ENCODE assay signal across 14 mouse cellular contexts in the genomic region with DNA sequence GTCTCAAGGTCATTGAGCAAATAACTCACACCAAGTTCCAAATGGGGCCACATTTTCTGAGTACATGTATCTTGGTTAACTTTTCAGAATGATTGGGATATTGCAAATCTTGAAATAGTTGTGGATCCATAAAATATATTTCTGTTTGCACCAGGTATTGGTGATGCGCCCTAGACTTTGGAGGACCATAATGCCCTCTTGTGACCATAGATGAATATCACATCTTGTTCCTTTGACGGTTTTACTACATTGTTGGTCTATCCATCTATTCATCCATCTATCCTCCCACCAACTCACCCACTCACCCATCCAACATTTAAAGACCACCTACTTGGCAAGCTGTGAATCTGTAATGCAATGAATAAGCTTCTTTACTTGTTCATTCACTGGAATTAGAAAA.
DNase-seq lines count a peak whose midpoint lies in the region; ATAC-seq and TF ChIP-seq lines count a peak whose summit lies in the region.
"Had no signal": no experiment of that assay in that cellular context is flagged by ENCODE, and none has a peak within 500 bp of the region (broad histone marks: within the 10 kb centered on the region; RNA-seq: fewer than 3 reads in every experiment).

No protein-coding gene starts in this region.

- dilution Hi-C loops in CH12.LX (cut with MboI; ENCODE audit: extremely low pct_ligation_motif_present, extremely low pct_unique_long_range_greater_than_20kb, low sequenced_read_pairs) = no loop called here

- no peak overlapping the region for H3K27ac ChIP-seq in liver, adult 2 months (replicated peaks; ENCODE audit: insufficient read depth, low read depth, low read length)
- no peak overlapping the region for H3K27ac ChIP-seq in liver, embryonic 12.5 days
- H3K27ac ChIP-seq in CH12.LX (ENCODE audit: insufficient read depth, low read depth) = no peak overlapping the region
- H3K27ac ChIP-seq: embryonic facial prominence, embryonic 13.5 days; forebrain, embryonic 13.5 days had no signal

- DNase-seq in frontal cortex, postnatal 36 days (ENCODE audit: low spot score in 2 of 2) = no peak
- DNase-seq in liver, adult 2 months (ENCODE audit: extremely low read depth, low read depth, low spot score) = no peak
- no peak for DNase-seq in CH12.LX (ENCODE audit: extremely low read depth)
- DNase-seq in induced T-regulatory cell, adult 2 months (ENCODE audit: low read depth) = peak; percentile 37
- no peak for DNase-seq in thymus, postnatal 4 days
- no peak for DNase-seq in cerebellum, adult 11 months
- DNase-seq: kidney, postnatal 4 days; lung, postnatal 4 days; thymus, postnatal 14 days had no signal

- WGBS in liver, adult 2 months = 69% methylated on average over 2 of the region's 2 CpGs
- WGBS in liver, embryonic 12.5 days (ENCODE audit: insufficient replicate concordance) = 56% methylated on average over 2 of the region's 2 CpGs

- H3K4me1 ChIP-seq in liver, adult 2 months (ENCODE audit: control insufficient read depth, insufficient read depth, low read length) = no peaks in the 10 kb centered on the region
- no peaks in the 10 kb centered on the region for H3K4me1 ChIP-seq in liver, embryonic 12.5 days
- no peaks in the 10 kb centered on the region for H3K4me1 ChIP-seq in CH12.LX (ENCODE audit: control insufficient read depth in 1 of 2, insufficient read depth in 2 of 2)
- H3K4me1 ChIP-seq: embryonic facial prominence, embryonic 13.5 days had no signal

- in situ Hi-C loops in CH12.LX (cut with MboI; ENCODE audit: low pct_ligation_motif_present, low pct_unique_long_range_greater_than_20kb, low sequenced_read_pairs) = loop anchor here (25.0 kb wide), 1 partner anchor 246 kb away; a partner anchor contains a TSS

- peaks cover 7% of the 10 kb centered on the region for H3K36me3 ChIP-seq in liver, adult 2 months (ENCODE audit: control insufficient read depth, insufficient read depth, low read length)
- no peaks in the 10 kb centered on the region for H3K36me3 ChIP-seq in liver, embryonic 12.5 days
- H3K36me3 ChIP-seq in CH12.LX (replicated peaks in 1 of 2; ENCODE audit: control insufficient read depth in 1 of 2, insufficient read depth in 1 of 2, low read length in 1 of 2) = peaks cover 0 to 23% of the 10 kb centered on the region in 2 experiments
- H3K36me3 ChIP-seq: embryonic facial prominence, embryonic 13.5 days had no signal

- TF ChIP-seq EP300 in CH12.LX (IDR thresholded peaks at IDR 0.05; ENCODE audit: low read length) = no peak

- no peak for TF ChIP-seq POLR2A in liver, adult 2 months (IDR thresholded peaks at IDR 0.05; ENCODE audit: extremely low read depth, insufficient read depth, low read length)
- no peak for TF ChIP-seq POLR2A in CH12.LX (IDR thresholded peaks at IDR 0.05; ENCODE audit: low read depth, low read length)

- H3K79me2 ChIP-seq in liver, adult 2 months (ENCODE audit: control insufficient read depth, insufficient read depth, low read length) = no peaks in the 10 kb centered on the region
- no peaks in the 10 kb centered on the region for H3K79me2 ChIP-seq in CH12.LX (replicated peaks; ENCODE audit: control insufficient read depth, extremely low read depth, insufficient read depth, poor library complexity, severe bottlenecking)

- ATAC-seq in frontal cortex, adult (ENCODE audit: low TSS enrichment) = peak; percentile 77
- no peak for ATAC-seq in liver, embryonic 12.5 days
- ATAC-seq: forebrain, embryonic 13.5 days; hindbrain, embryonic 16.5 days had no signal

- H3K9me3 ChIP-seq in liver, embryonic 12.5 days (replicated peaks) = no peaks in the 10 kb centered on the region
- no peaks in the 10 kb centered on the region for H3K9me3 ChIP-seq in CH12.LX (replicated peaks; ENCODE audit: low read length)
- H3K9me3 ChIP-seq: embryonic facial prominence, embryonic 13.5 days; forebrain, embryonic 13.5 days had no signal

- H3K9ac ChIP-seq in liver, adult 2 months (ENCODE audit: low read depth, low read length) = no peak overlapping the region
- no peak overlapping the region for H3K9ac ChIP-seq in liver, embryonic 12.5 days
- no peak overlapping the region for H3K9ac ChIP-seq in CH12.LX (ENCODE audit: insufficient read depth, low read depth)
- H3K9ac ChIP-seq: embryonic facial prominence, embryonic 13.5 days; forebrain, embryonic 13.5 days had no signal

- H3K4me3 ChIP-seq in liver, adult 2 months (ENCODE audit: insufficient read depth, low read depth, low read length) = no peak overlapping the region
- H3K4me3 ChIP-seq in liver, embryonic 12.5 days = no peak overlapping the region
- no peak overlapping the region for H3K4me3 ChIP-seq in CH12.LX (replicated peaks in 1 of 3; ENCODE audit: low read depth in 2 of 3, low read length in 2 of 3, poor library complexity in 1 of 3)
- H3K4me3 ChIP-seq: embryonic facial prominence, embryonic 13.5 days; forebrain, embryonic 13.5 days had no signal

- peak; percentile 75 for TF ChIP-seq RAD21 in CH12.LX (IDR thresholded peaks at IDR 0.05; ENCODE audit: low read depth, low read length)

- H3K27me3 ChIP-seq in liver, adult 2 months (ENCODE audit: control insufficient read depth, insufficient read depth, low read length) = no peaks in the 10 kb centered on the region
- H3K27me3 ChIP-seq in liver, embryonic 12.5 days (replicated peaks) = no peaks in the 10 kb centered on the region
- no peaks in the 10 kb centered on the region for H3K27me3 ChIP-seq in CH12.LX (replicated peaks)
- H3K27me3 ChIP-seq: embryonic facial prominence, embryonic 13.5 days; forebrain, embryonic 13.5 days had no signal

- peak; percentile 35 for TF ChIP-seq CTCF in liver, adult 2 months (IDR thresholded peaks at IDR 0.05; ENCODE audit: low read depth, low read length)
- TF ChIP-seq CTCF in CH12.LX (conservative IDR thresholded peaks at IDR 0.05 in 1 of 2, IDR thresholded peaks at IDR 0.05 in 1 of 2; ENCODE audit: low read depth in 2 of 2, low read length in 2 of 2) = peak; percentile 8 to 68; a peak in 2 of 4 replicates

- H3K4me2 ChIP-seq in liver, embryonic 12.5 days = no peak overlapping the region
- no peak overlapping the region for H3K4me2 ChIP-seq in CH12.LX (ENCODE audit: insufficient read depth, low read depth, poor library complexity, severe bottlenecking)
- H3K4me2 ChIP-seq: embryonic facial prominence, embryonic 13.5 days; forebrain, embryonic 13.5 days had no signal

TF ChIP-seq in CH12.LX, 34 proteins besides CTCF, POLR2A, EP300 and RAD21:
- TF ChIP-seq NELFE (IDR thresholded peaks at IDR 0.05; ENCODE audit: low read depth, low read length) = no peak
- TF ChIP-seq SMC3 (IDR thresholded peaks at IDR 0.05; ENCODE audit: low read depth, low read length) = peak; percentile 65
- no peak for TF ChIP-seq USF2 (conservative IDR thresholded peaks at IDR 0.05; ENCODE audit: low read depth, low read length)
